Mouse (Mus musculus) kidney, postnatal 0 days (tissue): ENCODE measurements around the gene Ncam1. TPM values are rescaled to one million over a fixed set of nuclear protein-coding genes. Genes with fewer than 3 reads are reported as not detected.
A peak's percentile ranks its signal among the peaks of the same experiment; 100 is the strongest.

Experiments used
- ATAC-seq: fragments of 200-750 bp; cut with Nextera tagmentation; replicated peaks from 2 replicates; pipeline ENCODE4 v1.8.0; 2017; ENCODE audit warnings: low read depth, moderate number of reproducible peaks, moderate TSS enrichment, moderate library complexity; ENCODE audit not compliant: low FRiP score
- DNase-seq: peaks from one replicate; pipeline ENCODE4 v3.0.0-alpha.2; 2016; ENCODE audit warnings: low spot score
- H3K27ac ChIP-seq: fragments of 300-500 bp; sonication (generic); 2 replicates; pipeline ENCODE4 v1.5.1; 2014; ENCODE audit warnings: mild to moderate bottlenecking
- H3K27me3 ChIP-seq: fragments of 300-500 bp; sonication (generic); 2 replicates; pipeline ENCODE4 v1.6.1; 2014; ENCODE audit warnings: low read length, mixed read lengths; ENCODE audit not compliant: insufficient read depth
- H3K36me3 ChIP-seq: fragments of 300-500 bp; sonication (generic); 2 replicates; pipeline ENCODE4 v1.6.1; 2014; ENCODE audit warnings: low read length, mixed read lengths; ENCODE audit not compliant: insufficient read depth
- H3K4me1 ChIP-seq: fragments of 300-500 bp; sonication (generic); replicated peaks from 2 replicates; pipeline ENCODE4 v1.6.1; 2014; ENCODE audit warnings: antibody characterized with exemption, low read length, mixed read lengths; ENCODE audit not compliant: insufficient read depth
- H3K4me2 ChIP-seq: fragments of 300-500 bp; sonication (generic); 2 replicates; pipeline ENCODE4 v1.6.1; 2014; ENCODE audit warnings: mild to moderate bottlenecking, low read length, moderate library complexity, mixed read lengths
- H3K4me3 ChIP-seq: fragments of 300-500 bp; sonication (generic); replicated peaks from 2 replicates; pipeline ENCODE4 v1.5.1; 2014; ENCODE audit warnings: low read depth, low read length
- H3K9ac ChIP-seq: fragments of 300-500 bp; sonication (generic); 2 replicates; pipeline ENCODE4 v1.6.1; 2014; ENCODE audit warnings: low read depth, low read length
- H3K9me3 ChIP-seq: fragments of 300-500 bp; sonication (generic); replicated peaks from 2 replicates; pipeline ENCODE4 v1.6.1; 2016; ENCODE audit warnings: low read length, inconsistent platforms, mixed read lengths
- CTCF ChIP-seq: IDR thresholded peaks from 2 replicates; pipeline ENCODE4 v1.5.1; 2016; ENCODE audit warnings: antibody characterized with exemption, low read depth, mild to moderate bottlenecking, moderate library complexity
- WGBS: fragments of 180-500 bp; shearing (Covaris S2); extraction: QIAGEN DNeasy Blood & Tissue Kit; methylation state at CpG from one replicate; pipeline ENCODE4 v1.1.7; 2014; 5-methylcytosine and 5-hydroxymethylcytosine counted together
- polyA plus RNA-seq: library from polyadenylated mRNA; unstranded; fragments of >200 nt; fragmentation: Nextera tagmentation; extraction: Ambion mirVana; gene quantifications from 2 replicates; pipeline ENCODE4 v1.2.1, GENCODE M21; 2015

Ncam1 gene
- polyA plus RNA-seq, 1 experiment from 2014 or later: 81.2 TPM

DNA sequence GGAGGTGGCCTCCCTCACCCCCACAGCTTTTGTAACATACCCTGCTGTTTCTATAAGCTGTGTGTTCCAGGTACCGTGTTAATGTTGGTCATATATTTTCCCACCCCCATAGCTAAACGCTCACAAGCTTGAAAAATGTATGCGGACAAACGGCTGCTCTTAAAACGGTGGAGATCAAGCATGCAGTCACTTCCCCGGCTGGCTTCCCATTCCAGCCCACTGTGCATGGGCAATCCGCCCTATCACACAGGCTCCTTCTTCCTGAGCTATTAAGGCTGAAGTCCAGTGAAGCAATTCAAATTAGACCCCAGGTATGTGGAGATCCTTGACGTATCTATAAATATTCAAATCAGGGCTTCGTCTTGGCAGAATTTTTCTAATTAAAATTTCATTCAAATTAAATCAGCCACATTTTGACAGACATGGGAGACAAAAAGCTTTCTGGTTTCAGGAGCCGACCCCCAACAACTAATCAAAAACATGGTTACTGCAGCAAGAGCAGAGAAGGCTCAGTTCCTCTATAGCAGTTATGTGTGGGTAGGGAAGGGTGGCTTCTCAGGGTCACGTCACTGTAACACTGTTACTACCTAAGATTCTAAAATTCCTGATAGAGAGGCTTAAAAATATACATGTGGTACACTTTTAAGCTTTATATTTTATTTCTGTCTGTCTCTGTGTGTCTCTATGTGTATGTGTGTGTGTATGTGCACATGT lies 202.9 kb downstream of the Ncam1 start:
- Histone ChIP-seq H3K36me3 (no peaks in the 10 kb centered on the region), H3K4me2 (peak overlapping the region; percentile 35; the same call in 1 of the 2 replicates), H3K4me1 (peaks cover 17% of the 10 kb centered on the region; the same call in 1 of the 2 replicates), H3K9ac (no peak overlapping the region), H3K27ac (peak overlapping the region; percentile 61; the same call in 1 of the 2 replicates), H3K27me3 (no peaks in the 10 kb centered on the region), H3K9me3 (no peaks in the 10 kb centered on the region), H3K4me3 (no peak overlapping the region)
- no peak for TF ChIP-seq CTCF
- peak; percentile 41 for DNase-seq
- ATAC-seq: no peak
- 25% methylated on average over 11 of the region's 11 CpGs for WGBS

DNA sequence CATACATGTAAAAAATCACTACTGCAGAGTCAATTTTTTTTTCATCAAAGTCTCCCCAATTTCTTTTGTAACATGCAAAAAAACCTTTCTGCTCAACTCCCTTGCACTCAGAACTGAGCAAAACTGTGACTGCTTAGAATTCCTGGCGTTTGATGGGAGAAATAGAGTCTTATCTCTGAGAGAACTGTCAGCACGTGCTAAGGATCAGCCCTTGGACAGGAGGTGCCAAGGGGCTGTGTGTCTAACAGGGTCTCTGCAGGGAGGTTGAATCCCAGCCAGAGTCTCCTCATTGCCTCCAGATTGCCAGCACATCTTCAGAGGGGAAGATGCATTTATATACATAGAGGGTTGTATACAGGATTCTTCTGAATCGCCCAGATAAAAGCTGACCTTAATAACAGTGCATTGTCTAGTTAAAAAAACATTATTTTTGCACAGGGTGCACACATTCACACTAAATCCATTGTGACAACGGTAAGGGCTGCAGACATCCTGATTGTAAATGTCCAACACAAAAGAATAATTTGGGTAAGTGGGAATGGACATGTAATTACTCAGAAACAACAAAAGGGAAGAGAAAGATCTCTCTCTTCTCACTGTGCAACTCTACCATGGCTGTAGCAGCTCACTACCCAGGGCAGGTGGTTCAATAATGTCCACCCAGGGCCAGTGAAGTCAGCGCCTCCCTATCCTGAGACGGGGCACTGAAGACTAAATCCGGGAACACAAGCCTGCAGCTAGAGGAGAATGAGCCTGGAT lies 203.7 kb downstream of the Ncam1 start:
- ATAC-seq (no peak), DNase-seq (peak; percentile 22)
- Histone ChIP-seq H3K36me3 (no peaks in the 10 kb centered on the region), H3K4me2 (peak overlapping the region; percentile 35; the same call in 1 of the 2 replicates), H3K9me3 (no peaks in the 10 kb centered on the region), H3K4me3 (no peak overlapping the region), H3K27me3 (no peaks in the 10 kb centered on the region), H3K4me1 (peaks cover 17% of the 10 kb centered on the region; the same call in 1 of the 2 replicates), H3K9ac (no peak overlapping the region), H3K27ac (peak overlapping the region; percentile 61; the same call in 1 of the 2 replicates)
- WGBS: 32% methylated on average over 7 of the region's 7 CpGs
- TF ChIP-seq CTCF: no peak

DNA sequence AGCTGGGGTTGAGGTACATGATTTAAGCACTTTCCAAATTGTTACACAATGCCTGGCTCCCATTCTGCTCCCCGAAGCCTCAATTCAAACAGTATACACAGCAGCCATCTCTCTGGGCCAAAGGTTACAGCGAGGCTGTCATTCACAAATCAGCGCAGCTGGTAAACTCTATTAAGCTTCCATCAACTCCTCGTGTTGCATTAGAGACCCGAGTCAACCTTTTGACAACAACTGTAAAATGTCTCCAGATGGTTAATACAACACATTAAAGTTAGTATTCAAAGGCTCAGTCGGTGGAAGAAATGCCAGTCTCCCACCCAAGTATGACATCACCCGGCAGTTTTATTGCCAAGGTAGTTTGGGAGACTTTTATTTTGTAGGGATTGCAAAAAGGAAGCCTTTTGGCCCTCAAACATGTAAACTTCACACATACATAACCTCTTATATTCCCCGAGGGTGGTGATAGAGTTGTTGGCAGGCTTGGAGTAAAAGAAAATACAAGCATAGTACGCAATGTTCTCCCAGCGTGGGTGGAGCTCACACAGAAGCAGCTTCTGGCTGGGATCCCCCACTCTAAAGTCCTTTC lies 204.7 kb downstream of the Ncam1 start:
- Histone ChIP-seq H3K4me2 (peak overlapping the region; percentile 23; the same call in 1 of the 2 replicates), H3K27ac (no peak overlapping the region), H3K4me3 (no peak overlapping the region), H3K4me1 (peaks cover 17% of the 10 kb centered on the region; the same call in 1 of the 2 replicates), H3K9ac (no peak overlapping the region), H3K27me3 (no peaks in the 10 kb centered on the region), H3K9me3 (no peaks in the 10 kb centered on the region), H3K36me3 (no peaks in the 10 kb centered on the region)
- ATAC-seq: no peak; the same call in 1 of the 2 replicates
- DNase-seq: peak; percentile 85
- TF ChIP-seq CTCF: no peak
- 23% methylated on average over 10 of the region's 10 CpGs for WGBS

DNA sequence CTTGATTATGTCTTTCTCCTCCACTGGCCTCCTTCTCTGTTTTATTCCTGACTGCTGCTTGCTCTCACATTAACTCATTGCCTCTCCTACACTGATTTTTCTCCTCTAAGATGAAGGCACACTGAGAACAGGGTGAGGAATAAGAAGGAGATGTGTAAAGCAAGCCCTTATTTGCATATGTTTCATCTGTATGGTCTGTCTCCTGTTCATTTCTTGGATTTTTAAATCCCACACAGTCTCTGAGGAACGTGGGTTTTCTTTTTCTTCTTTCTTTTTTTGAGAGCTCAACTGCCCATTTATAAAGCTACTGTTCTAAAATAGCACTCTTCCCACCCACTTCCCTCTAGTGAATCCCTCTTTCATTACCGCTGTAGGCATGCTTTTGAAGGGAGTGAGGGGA lies 206.7 kb downstream of the Ncam1 start:
- Histone ChIP-seq H3K27me3 (no peaks in the 10 kb centered on the region), H3K27ac (no peak overlapping the region), H3K4me2 (no peak overlapping the region), H3K36me3 (no peaks in the 10 kb centered on the region), H3K4me3 (no peak overlapping the region), H3K9me3 (no peaks in the 10 kb centered on the region), H3K9ac (no peak overlapping the region), H3K4me1 (peaks cover 17% of the 10 kb centered on the region; the same call in 1 of the 2 replicates)
- 80% methylated on average over 2 of the region's 2 CpGs for WGBS
- DNase-seq: no peak
- no peak for TF ChIP-seq CTCF
- ATAC-seq: no peak

DNA sequence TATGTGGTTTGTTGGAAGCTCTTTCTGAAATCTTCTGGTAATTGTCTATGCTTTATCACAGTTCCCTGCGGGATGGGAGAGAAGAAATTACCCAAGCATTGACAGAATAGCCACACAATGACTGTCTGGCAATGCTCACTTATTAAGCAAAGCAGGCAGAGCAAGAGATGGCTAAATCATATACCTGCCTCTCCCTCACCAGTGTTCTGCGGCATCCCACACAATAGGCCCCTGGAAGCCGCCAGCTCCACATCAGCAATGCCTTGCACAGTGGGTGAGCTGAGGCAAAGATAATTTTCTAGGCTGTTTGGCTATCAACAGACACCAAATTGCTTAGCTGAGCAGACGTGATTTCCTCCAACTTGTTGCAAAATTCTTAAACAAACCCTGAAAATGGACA lies 208.5 kb downstream of the Ncam1 start:
- WGBS: 82% methylated on average over 4 of the region's 4 CpGs
- no peak for DNase-seq
- ATAC-seq: no peak
- H3K27ac ChIP-seq: no peak overlapping the region
- H3K27me3 ChIP-seq: no peaks in the 10 kb centered on the region
- no peak for TF ChIP-seq CTCF
- H3K4me3 ChIP-seq: no peak overlapping the region
- H3K4me2 ChIP-seq: no peak overlapping the region
- no peaks in the 10 kb centered on the region for H3K9me3 ChIP-seq
- H3K4me1 ChIP-seq: peaks cover 15% of the 10 kb centered on the region; the same call in 1 of the 2 replicates
- H3K36me3 ChIP-seq: no peaks in the 10 kb centered on the region
- no peak overlapping the region for H3K9ac ChIP-seq

DNA sequence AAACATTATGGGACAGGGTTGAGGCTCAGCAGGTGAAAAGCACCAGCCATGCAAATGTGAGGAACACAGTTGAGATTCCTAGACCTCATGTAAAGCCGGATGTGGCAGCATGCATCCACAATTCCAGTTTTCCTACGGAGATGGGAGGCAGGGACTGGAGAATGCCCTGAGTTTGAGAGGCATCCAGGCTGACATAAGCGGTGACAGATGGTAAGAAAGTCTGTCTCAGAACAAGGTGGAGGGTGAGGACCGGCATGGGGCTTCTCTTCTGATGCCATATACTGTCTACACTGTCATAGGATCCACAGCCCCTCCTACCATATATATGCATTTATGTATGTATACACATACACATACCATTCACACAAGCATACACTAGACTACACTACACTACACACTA lies 221.6 kb downstream of the Ncam1 start:
- Histone ChIP-seq H3K9me3 (no peaks in the 10 kb centered on the region), H3K27me3 (no peaks in the 10 kb centered on the region), H3K36me3 (no peaks in the 10 kb centered on the region), H3K4me2 (no peak overlapping the region), H3K9ac (no peak overlapping the region), H3K4me1 (no peaks in the 10 kb centered on the region), H3K27ac (no peak overlapping the region), H3K4me3 (no peak overlapping the region)
- ATAC-seq: no peak
- DNase-seq: no peak
- 94% methylated on average over 4 of the region's 4 CpGs for WGBS
- no peak for TF ChIP-seq CTCF
